Mouse (Mus musculus) testis, adult 2 months (tissue): ENCODE results near the gene Fam43b. TPM values are rescaled to one million over a fixed set of nuclear protein-coding genes. Genes with fewer than 3 reads are reported as not detected.
A peak's percentile ranks its signal among the peaks of the same experiment; 100 is the strongest.

ENCODE experiments used
- H3K27ac ChIP-seq: fragments of 200-500 bp; 2 replicates; pipeline ENCODE4 v1.5.1; 2012; ENCODE audit warnings: low read depth, low read length; ENCODE audit not compliant: control insufficient read depth, insufficient read depth
- H3K27me3 ChIP-seq: fragments of 200-500 bp; 2 replicates; pipeline ENCODE4 v1.6.1; 2012; ENCODE audit warnings: mild to moderate bottlenecking, low read length, moderate library complexity; ENCODE audit not compliant: control insufficient read depth, insufficient read depth
- H3K36me3 ChIP-seq: fragments of 200-500 bp; 2 replicates; pipeline ENCODE4 v1.6.1; 2012; ENCODE audit warnings: mild to moderate bottlenecking, low read length; ENCODE audit not compliant: control insufficient read depth, insufficient read depth
- H3K4me1 ChIP-seq: fragments of 200-500 bp; 2 replicates; pipeline ENCODE4 v1.6.1; 2012; ENCODE audit warnings: low read length; ENCODE audit not compliant: control insufficient read depth, insufficient read depth
- H3K4me3 ChIP-seq: fragments of 200-500 bp; 2 replicates; pipeline ENCODE4 v1.5.1; 2012; ENCODE audit warnings: low read depth, mild to moderate bottlenecking, low read length, moderate library complexity, mixed read lengths; ENCODE audit not compliant: control insufficient read depth
- CTCF ChIP-seq: fragments of 200-500 bp; IDR thresholded peaks from 2 replicates; pipeline ENCODE4 v1.5.1; 2012; ENCODE audit warnings: low read depth, mild to moderate bottlenecking, inconsistent platforms, low read length, moderate library complexity; ENCODE audit not compliant: control insufficient read depth, insufficient read depth, insufficient replicate concordance
- POLR2A ChIP-seq: fragments of 200-500 bp; IDR thresholded peaks from 2 replicates; pipeline ENCODE4 v1.6.1; 2012; ENCODE audit warnings: low read depth, mild to moderate bottlenecking, inconsistent platforms, low read length, moderate library complexity; ENCODE audit not compliant: control insufficient read depth
- polyA plus RNA-seq: library from polyadenylated mRNA; depleted of rRNA; stranded (reverse); fragments of >200 nt; gene quantifications from 2 replicates; pipeline ENCODE4 v1.2.3, GENCODE M21; 2012

The Fam43b gene
- polyA plus RNA-seq, 1 experiment: not detected

GRCm38 (mm10) chr4:138382462-138382861, 13.9 kb downstream of the Fam43b start:
- Histone ChIP-seq H3K27ac (no peak overlapping the region), H3K4me1 (no peaks in the 10 kb centered on the region; the same call in none of the 2 replicates), H3K36me3 (no peaks in the 10 kb centered on the region), H3K4me3 (no peak overlapping the region), H3K27me3 (no peaks in the 10 kb centered on the region)
- TF ChIP-seq POLR2A (no peak), CTCF (peak; percentile 42; the same call in 1 of the 2 replicates)

- H3K36me3 ChIP-seq: no peaks in the 10 kb centered on the region
- TF ChIP-seq CTCF (no peak), POLR2A (no peak)
- peak overlapping the region; percentile 66 for H3K4me3 ChIP-seq
- no peak overlapping the region for H3K27ac ChIP-seq
- no peaks in the 10 kb centered on the region; the same call in none of the 2 replicates for H3K4me1 ChIP-seq
- H3K27me3 ChIP-seq: no peaks in the 10 kb centered on the region
These were observed 16.1 kb downstream of the Fam43b start for GRCm38 (mm10) chr4:138380132-138380689.

- TF ChIP-seq CTCF: peak; percentile 68; the same call in 1 of the 2 replicates
- TF ChIP-seq POLR2A: no peak
- no peaks in the 10 kb centered on the region for H3K27me3 ChIP-seq
- no peak overlapping the region for H3K27ac ChIP-seq
- no peaks in the 10 kb centered on the region for H3K36me3 ChIP-seq
- H3K4me3 ChIP-seq: no peak overlapping the region
- no peaks in the 10 kb centered on the region; the same call in none of the 2 replicates for H3K4me1 ChIP-seq
These were observed 17.1 kb downstream of the Fam43b start for GRCm38 (mm10) chr4:138379091-138379840.

- TF ChIP-seq POLR2A: no peak
- no peak for TF ChIP-seq CTCF
These were observed 18.8 kb downstream of the Fam43b start for GRCm38 (mm10) chr4:138377526-138377925.

GRCm38 (mm10) chr4:138375117-138375516, 21.2 kb downstream of the Fam43b start:
- Histone ChIP-seq H3K4me1 (no peaks in the 10 kb centered on the region; the same call in 1 of the 2 replicates), H3K36me3 (no peaks in the 10 kb centered on the region), H3K27me3 (no peaks in the 10 kb centered on the region)

More at GRCm38 (mm10) chr4:138377526-138377925, 18.8 kb downstream of the Fam43b start:
- Histone ChIP-seq H3K4me1 (no peaks in the 10 kb centered on the region; the same call in 1 of the 2 replicates), H3K27ac (no peak overlapping the region), H3K4me3 (no peak overlapping the region), H3K27me3 (no peaks in the 10 kb centered on the region), H3K36me3 (no peaks in the 10 kb centered on the region)

GRCm38 (mm10) chr4:138370996-138371516, 25.3 kb downstream of the Fam43b start:
- H3K4me1 ChIP-seq: peaks cover 3% of the 10 kb centered on the region
- TF ChIP-seq POLR2A: no peak
- no peak for TF ChIP-seq CTCF
- no peak overlapping the region for H3K27ac ChIP-seq
- no peaks in the 10 kb centered on the region for H3K36me3 ChIP-seq
- H3K27me3 ChIP-seq: no peaks in the 10 kb centered on the region
- H3K4me3 ChIP-seq: no peak overlapping the region

More at GRCm38 (mm10) chr4:138375117-138375516, 21.2 kb downstream of the Fam43b start:
- TF ChIP-seq POLR2A (no peak), CTCF (no peak)
- no peak overlapping the region for H3K27ac ChIP-seq
- no peak overlapping the region for H3K4me3 ChIP-seq

GRCm38 (mm10) chr4:138368498-138369260, 27.6 kb downstream of the Fam43b start:
- H3K4me3 ChIP-seq: no peak overlapping the region
- H3K27ac ChIP-seq: no peak overlapping the region
- TF ChIP-seq CTCF: no peak
- TF ChIP-seq POLR2A: no peak
- H3K4me1 ChIP-seq: peaks cover 3% of the 10 kb centered on the region
- H3K27me3 ChIP-seq: no peaks in the 10 kb centered on the region
- no peaks in the 10 kb centered on the region for H3K36me3 ChIP-seq
